Mouse (Mus musculus): ENCODE results near the gene Il1rapl2. TPM values are rescaled to one million over a fixed set of nuclear protein-coding genes. Genes with fewer than 3 reads are reported as not detected.

Gene Il1rapl2
- not detected for total RNA-seq (2023)

GRCm38 (mm10) chrX:137570321-137571195, at the start of gene Il1rapl2:
Gene Il1rapl2 (plus strand): TSS chrX:137570608.

GRCm38 (mm10) chrX:138209480-138209879, 639.1 kb downstream of the Il1rapl2 start, which contains the start of gene Tex13a:
Gene Tex13a (minus strand): TSS chrX:138209580.

